Mouse (Mus musculus) spleen, adult 2 months (tissue): Measurements from ENCODE around the gene Eed. TPM values are rescaled to one million over a fixed set of nuclear protein-coding genes. Genes with fewer than 3 reads are reported as not detected.
"Not testable (repeated sequence)": the region's sequence is repeated elsewhere in the genome, so short reads cannot be mapped to it uniquely, and the experiment has no call there.

Experiments used
- DNase-seq, 2 experiments: peaks; one replicate each; pipeline versions ENCODE4 v3.0.0 to v3.0.0-alpha.2; 2012 to 2021; ENCODE audit warnings: low spot score in 2 of 2, low read depth in 1 of 2
- H3K27ac ChIP-seq: fragments of 200-500 bp; 2 replicates; pipeline ENCODE4 v1.5.1; 2012; ENCODE audit warnings: low read length, inconsistent platforms; ENCODE audit not compliant: insufficient read depth
- H3K27me3 ChIP-seq: fragments of 200-500 bp; 2 replicates; pipeline ENCODE4 v1.6.1; 2012; ENCODE audit warnings: mild to moderate bottlenecking, moderate library complexity, low read length, inconsistent platforms; ENCODE audit not compliant: control insufficient read depth, insufficient read depth
- H3K36me3 ChIP-seq: fragments of 200-500 bp; 2 replicates; pipeline ENCODE4 v1.6.1; 2012; ENCODE audit warnings: mild to moderate bottlenecking, low read length, inconsistent platforms; ENCODE audit not compliant: control insufficient read depth, insufficient read depth
- H3K4me1 ChIP-seq: fragments of 200-500 bp; 2 replicates; pipeline ENCODE4 v1.6.1; 2011; ENCODE audit warnings: inconsistent platforms; ENCODE audit not compliant: control insufficient read depth, insufficient read depth, insufficient read length
- H3K4me3 ChIP-seq: fragments of 200-500 bp; 2 replicates; pipeline ENCODE4 v1.5.1; 2011; ENCODE audit warnings: mild to moderate bottlenecking, inconsistent platforms; ENCODE audit not compliant: insufficient read depth, insufficient read length; ENCODE audit errors: extremely low read depth
- CTCF ChIP-seq: fragments of 200-500 bp; IDR thresholded peaks from 2 replicates; pipeline ENCODE4 v1.5.1; 2011; ENCODE audit warnings: mild to moderate bottlenecking, inconsistent platforms; ENCODE audit not compliant: insufficient read depth, insufficient read length, insufficient replicate concordance; ENCODE audit errors: extremely low read depth
- POLR2A ChIP-seq: fragments of 200-500 bp; IDR thresholded peaks from 2 replicates; pipeline ENCODE4 v1.6.1; 2011; ENCODE audit warnings: low read depth, low read length, inconsistent platforms
- WGBS: fragments of 180-500 bp; shearing (Covaris S2); methylation state at CpG from one replicate; pipeline ENCODE4 v1.1.7; 2018; 5-methylcytosine and 5-hydroxymethylcytosine counted together
- polyA plus RNA-seq: library from polyadenylated mRNA; depleted of rRNA; stranded (reverse); fragments of >200 nt; gene quantifications from 2 replicates; pipeline ENCODE4 v1.2.3, GENCODE M21; 2012

The Eed gene
- polyA plus RNA-seq, 1 experiment: 19.9 TPM

DNA sequence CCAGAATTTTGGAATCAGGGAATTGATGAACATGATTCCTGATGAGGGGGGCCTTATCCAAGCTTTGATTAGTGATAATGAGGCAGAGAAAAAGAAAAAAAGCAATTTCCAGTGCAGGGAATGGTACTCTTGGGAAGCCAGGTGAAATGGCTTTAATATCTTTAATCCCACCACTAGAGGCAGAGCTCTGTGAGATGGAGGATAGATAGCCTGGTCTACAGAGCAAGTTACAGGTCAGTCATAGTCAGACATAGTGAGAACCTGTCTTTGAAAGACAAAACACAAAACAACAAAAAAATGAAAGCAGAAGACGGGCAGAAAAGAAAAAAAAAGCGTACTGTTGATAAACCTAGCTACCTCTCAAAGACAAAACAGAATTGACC, 17.8 kb upstream of the Eed start:
- H3K4me1 ChIP-seq: no peaks in the 10 kb centered on the region
- TF ChIP-seq CTCF (no peak), POLR2A (no peak)
- no peaks in the 10 kb centered on the region for H3K27me3 ChIP-seq
- H3K4me3 ChIP-seq: no peak overlapping the region
- H3K36me3 ChIP-seq: no peaks in the 10 kb centered on the region
- no peak overlapping the region for H3K27ac ChIP-seq
- DNase-seq: no peak
- WGBS: 81% methylated on average over 2 of the region's 2 CpGs

GRCm38 (mm10) chr7:89998006-89998623, 17.3 kb upstream of the Eed start:
- WGBS: 23% methylated on average over 10 of the region's 10 CpGs
- Histone ChIP-seq H3K36me3 (no peaks in the 10 kb centered on the region), H3K27ac (no peak overlapping the region), H3K4me3 (no peak overlapping the region), H3K27me3 (no peaks in the 10 kb centered on the region), H3K4me1 (no peaks in the 10 kb centered on the region)
- peak; percentile 21 to 47 for DNase-seq
- TF ChIP-seq CTCF: peak; percentile 55; the same call in 1 of the 2 replicates
- no peak for TF ChIP-seq POLR2A

DNA sequence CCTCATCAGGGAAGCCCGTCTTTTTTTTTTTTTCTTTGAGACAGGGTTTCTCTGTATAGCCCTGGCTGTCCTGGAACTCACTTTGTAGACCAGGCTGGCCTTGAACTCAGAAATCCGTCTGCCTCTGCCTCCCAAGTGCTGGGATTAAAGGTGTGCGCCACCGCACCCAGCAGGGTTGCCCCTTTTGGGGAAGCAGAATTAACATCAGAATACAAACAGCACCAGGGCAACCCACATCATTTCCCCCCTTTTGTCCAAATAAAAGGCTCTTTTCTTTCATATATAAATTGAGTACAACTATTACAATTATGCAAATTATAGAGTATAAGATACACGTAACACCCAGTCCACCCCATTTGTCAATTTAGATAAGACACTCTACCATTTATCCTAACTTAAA, 16.7 kb upstream of the Eed start:
- 42% methylated on average over 5 of the region's 5 CpGs for WGBS
- not testable (repeated sequence) for H3K27ac ChIP-seq, H3K36me3 ChIP-seq, H3K4me3 ChIP-seq, H3K27me3 ChIP-seq, DNase-seq, H3K4me1 ChIP-seq

GRCm38 (mm10) chr7:89993091-89993490, 12.3 kb upstream of the Eed start:
- H3K4me3 ChIP-seq: no peak overlapping the region
- no peaks in the 10 kb centered on the region for H3K4me1 ChIP-seq
- no peak overlapping the region for H3K27ac ChIP-seq
- no peak for DNase-seq
- TF ChIP-seq POLR2A: no peak
- TF ChIP-seq CTCF: no peak
- no peaks in the 10 kb centered on the region for H3K27me3 ChIP-seq
- 90% methylated on average over 1 of the region's 1 CpGs for WGBS
- no peaks in the 10 kb centered on the region for H3K36me3 ChIP-seq

DNA sequence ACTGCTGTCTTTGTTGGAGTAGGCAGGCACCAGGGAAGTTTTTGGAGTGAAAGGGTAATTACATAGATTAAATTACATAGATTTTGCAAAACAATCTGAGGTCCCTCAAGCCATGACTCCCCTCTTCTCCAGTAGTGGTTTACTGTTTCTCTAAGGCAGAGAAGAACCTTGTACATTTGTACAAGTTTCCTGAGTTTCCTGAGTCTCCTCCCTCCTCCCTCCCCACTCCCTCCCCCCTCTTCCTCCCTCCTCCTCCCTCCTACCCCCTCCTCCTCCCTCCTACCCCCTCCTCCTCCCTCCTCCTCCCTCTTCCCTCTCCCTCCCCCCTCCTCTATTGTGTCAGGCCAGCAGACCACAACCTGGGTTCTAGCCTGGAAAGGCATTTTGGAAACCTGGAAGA, 3.6 kb upstream of the Eed start:
- Histone ChIP-seq H3K4me1 (no peaks in the 10 kb centered on the region), H3K27me3 (no peaks in the 10 kb centered on the region), H3K4me3 (no peak overlapping the region), H3K36me3 (no peaks in the 10 kb centered on the region), H3K27ac (no peak overlapping the region)
- no peak for DNase-seq
- TF ChIP-seq POLR2A: no peak
- no peak for TF ChIP-seq CTCF

- 92% methylated on average over 2 of the region's 2 CpGs for WGBS
These were observed 2.7 kb upstream of the Eed start for GRCm38 (mm10) chr7:89983441-89983840.

GRCm38 (mm10) chr7:89981557-89981956, 774 bp upstream of the Eed start:
- WGBS: 6% methylated on average over 10 of the region's 10 CpGs
- H3K4me3 ChIP-seq: peak overlapping the region; percentile 85; the same call in 1 of the 2 replicates

More at GRCm38 (mm10) chr7:89983441-89983840, 2.7 kb upstream of the Eed start:
- no peak for DNase-seq
- H3K27me3 ChIP-seq: no peaks in the 10 kb centered on the region
- H3K27ac ChIP-seq: no peak overlapping the region
- no peak overlapping the region for H3K4me3 ChIP-seq
- peaks cover 4% of the 10 kb centered on the region; the same call in 1 of the 2 replicates for H3K4me1 ChIP-seq
- TF ChIP-seq CTCF: no peak
- no peak for TF ChIP-seq POLR2A
- no peaks in the 10 kb centered on the region for H3K36me3 ChIP-seq

More at GRCm38 (mm10) chr7:89981557-89981956, 774 bp upstream of the Eed start:
- Histone ChIP-seq H3K36me3 (peaks cover 3% of the 10 kb centered on the region), H3K27me3 (no peaks in the 10 kb centered on the region), H3K4me1 (peaks cover 4% of the 10 kb centered on the region; the same call in 1 of the 2 replicates), H3K27ac (peak overlapping the region; percentile 12; the same call in 1 of the 2 replicates)
- DNase-seq: no peak
- no peak for TF ChIP-seq CTCF
- no peak for TF ChIP-seq POLR2A
